Mouse (Mus musculus) thymus, postnatal 10 days (tissue): ENCODE data around the gene Wipf2.

Experiments used
- DNase-seq, 2 experiments: peaks; one replicate each; pipeline ENCODE4 v3.0.0; 2021; ENCODE audit warnings: low spot score in 2 of 2

The Wipf2 gene

DNA sequence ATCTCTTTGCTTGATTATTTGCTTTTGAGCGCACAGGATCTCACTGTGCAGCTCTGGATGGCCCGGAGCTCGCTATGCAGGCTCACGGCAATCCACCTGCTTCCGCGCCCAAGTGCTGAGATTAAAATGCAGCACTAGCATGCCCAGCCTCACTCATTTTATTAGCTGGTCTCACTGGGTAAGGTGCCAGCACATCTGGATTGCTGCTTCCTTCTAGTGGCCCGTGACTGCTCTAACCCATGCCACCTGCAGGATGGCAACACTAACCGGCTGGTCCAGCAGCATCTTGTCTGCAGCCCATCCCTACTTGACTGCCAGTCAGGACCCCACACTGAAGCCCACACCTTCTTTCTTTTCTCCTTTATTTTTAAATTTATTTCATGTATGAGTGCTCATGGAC is 9.3 kb upstream of the Wipf2 start:
- DNase-seq: no peak

DNA sequence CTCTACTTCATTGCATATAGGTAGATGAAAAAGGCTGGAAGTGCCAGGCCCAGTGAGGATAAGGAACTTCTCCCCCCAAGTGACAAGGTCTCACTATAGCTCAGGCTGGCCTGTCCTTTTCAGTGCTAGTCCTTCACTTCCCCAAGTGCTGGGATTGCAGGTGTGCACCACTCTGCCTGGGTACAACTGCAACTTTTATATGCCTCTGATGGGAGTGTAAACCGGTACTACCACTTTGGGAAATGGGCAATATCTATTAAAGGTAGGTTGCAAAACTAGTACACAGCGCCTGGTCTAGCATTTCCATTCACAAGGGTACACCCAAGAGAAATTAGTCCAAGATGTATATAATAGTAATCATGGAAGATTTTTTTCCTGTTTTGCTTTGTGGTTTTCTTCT is 8.8 kb upstream of the Wipf2 start:
- DNase-seq: no peak

DNA sequence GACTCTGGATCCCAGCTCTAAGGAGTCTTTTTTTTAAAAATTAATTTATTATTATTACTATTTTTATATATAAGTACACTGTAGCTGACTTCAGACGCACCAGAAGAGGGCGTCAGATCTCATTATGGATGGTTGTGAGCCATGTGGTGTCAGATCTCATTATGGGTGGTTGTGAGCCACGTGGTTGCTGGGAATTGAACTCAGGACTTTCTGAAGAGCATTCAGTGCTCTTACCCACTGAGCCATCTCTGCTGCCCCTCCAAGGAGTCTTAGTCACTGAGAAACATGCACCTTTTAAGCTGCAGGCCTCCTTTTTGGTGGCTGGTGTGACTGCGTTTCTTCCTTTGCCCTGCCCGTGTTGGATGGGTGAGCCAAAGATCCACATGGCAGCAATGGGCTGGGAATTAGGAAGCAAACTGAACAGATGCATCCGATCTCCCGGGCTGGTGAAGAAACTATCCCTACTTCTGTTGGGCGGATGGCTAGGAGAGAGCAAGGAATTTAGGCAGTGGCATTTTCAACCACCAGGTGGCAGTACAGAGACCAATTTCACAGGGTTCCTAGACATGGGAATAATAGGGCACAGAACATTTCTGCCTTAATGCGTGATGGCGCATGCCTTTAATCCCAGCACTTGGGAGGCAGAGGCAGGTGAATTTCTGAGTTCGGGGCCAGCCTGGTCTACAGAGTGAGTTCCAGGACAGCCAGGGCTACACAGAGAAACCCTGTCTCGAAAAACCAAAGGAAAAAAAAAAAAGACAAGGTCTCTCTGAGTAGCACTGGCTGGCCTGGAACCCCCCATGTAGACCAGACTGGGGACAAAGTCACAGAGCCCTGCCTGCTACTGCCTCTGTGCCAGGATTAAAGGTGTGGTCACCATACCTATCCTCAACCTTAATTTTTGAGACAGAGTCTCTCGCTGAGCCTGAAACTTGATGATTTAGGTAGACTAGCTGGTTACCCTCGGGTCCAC is 4.4 kb upstream of the Wipf2 start:
- peak; percentile 64 to 84 for DNase-seq

DNA sequence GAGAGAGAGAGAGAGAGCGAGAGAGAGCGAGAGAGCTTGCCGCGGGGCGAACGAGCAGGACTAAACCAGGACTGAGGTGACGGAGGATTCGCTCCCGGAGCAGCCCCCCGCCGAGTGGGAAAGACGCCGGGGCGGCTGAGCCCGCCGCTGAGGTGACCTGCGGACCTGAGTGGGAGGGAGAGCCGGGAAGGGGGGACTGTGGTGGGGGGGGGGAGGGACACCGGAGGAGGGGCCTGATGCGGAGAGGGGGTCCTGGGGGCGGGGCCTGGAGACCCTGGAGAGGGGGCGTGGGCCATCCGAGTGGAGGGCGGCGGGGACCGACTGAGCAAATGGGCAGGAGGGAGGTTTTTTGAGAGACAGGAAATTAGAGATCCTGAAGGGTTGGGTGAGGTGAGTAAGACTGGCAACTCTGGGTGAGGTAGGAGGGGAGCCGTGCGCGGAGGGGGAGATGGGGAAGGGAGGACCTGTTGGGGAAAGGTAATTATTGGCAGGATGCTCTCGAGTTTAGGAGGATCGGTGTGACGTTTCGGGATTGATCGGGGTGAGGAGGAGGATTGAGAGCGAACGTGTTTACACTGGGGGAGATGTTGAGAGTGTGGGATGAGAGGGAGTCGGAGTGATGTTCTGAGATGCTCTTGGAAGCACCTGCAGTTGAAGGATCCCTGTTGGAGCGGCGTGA is 452 bp downstream of the Wipf2 start:
- peak; percentile 60 to 62 for DNase-seq

DNA sequence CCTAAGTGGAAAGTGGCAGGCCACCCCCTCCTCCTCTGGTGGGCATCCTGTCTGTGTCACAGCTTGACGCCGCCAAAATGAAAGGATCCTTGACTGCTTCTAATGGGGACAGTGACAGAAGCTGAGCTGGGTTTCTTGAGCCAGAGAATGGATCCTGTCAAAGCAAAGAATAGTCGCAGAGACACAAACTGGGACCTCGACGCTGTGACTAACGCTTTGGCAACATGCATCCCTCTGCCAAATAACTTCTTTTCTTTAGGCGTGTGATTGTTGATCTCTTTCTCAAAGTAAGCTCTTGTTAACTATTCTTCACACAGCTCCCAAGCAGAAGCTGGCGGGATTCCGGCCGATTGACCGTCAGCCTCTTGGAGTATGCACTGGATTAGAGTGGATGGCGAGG is 3.9 kb downstream of the Wipf2 start:
- no peak for DNase-seq

DNA sequence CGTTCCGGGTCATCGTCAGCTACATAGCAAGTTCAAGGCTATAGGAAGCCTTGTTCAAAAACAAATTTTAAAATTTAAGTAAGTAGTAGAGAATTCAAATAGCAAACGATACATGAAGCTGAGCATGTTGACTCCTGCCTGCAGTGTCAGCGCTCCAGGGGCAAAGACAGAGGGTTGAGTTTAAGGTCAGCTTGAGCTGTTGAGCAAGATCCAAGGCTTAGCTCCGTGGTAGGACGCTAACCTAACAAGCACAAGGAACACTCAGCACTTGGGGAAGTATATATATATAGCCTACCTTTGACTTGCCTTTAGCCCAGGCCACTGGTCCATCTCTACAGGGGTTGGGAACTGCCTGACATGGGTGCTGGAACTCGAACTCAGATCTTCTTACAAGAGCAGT is 6.5 kb downstream of the Wipf2 start:
- no peak for DNase-seq

DNA sequence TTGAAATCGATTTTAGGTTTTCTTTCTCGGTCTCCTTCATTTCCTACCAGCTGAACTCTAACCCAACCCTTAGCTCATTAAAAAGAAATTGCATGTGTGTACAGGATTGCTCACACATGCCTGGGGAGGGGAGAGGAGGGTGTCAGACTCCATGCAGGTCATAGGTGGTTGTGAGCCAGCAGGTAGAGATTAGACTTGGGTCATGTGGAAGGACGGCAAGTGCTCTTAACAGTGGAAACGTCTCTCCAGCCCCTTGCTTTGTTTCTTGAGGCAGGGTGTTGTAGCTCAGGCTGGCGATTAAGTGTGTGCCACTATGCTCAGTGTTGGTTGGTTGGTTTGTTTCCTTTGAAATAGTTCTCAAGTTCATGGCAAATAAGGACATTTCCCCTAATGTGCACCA is 7.4 kb downstream of the Wipf2 start:
- no peak for DNase-seq

DNA sequence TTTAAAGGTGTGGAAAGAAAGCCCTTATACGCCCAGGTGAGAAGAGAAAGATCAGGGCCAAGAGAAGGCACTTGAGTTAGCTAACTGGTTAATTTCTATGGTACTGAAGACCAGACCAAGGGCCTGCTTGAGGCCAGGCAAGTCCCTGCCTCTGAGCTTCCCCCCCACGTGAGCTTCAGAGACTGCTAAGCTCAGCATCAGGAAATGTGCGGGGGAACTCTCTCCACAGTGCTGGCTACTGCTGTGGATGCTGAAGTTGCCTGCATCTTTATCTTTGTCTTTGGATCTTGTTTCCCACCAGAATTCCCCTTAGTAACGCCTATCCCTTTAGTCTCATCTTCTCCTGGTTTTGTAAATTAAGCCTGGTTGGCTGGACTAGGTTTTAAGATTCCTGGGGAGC is 8.0 kb downstream of the Wipf2 start:
- DNase-seq: no peak

DNA sequence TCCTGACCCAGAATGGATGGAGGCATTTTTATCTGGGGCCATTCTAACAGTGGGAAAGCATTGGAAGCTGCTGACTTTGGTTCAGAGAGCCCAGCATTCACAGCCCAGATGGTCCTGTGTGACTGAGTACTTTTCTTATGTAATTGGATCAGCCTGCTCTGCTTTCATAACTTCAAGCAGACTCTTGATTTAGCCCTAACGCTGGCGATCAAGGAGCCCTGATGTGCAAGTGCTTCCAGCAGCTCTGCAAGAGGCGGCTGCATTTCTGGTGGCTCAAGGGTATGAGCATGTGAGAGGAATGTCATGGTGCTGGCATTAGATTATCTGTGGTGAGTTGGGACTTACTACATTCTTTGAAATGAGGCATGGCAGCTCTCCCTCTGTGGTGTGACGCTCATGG is 8.6 kb downstream of the Wipf2 start:
- no peak for DNase-seq

DNA sequence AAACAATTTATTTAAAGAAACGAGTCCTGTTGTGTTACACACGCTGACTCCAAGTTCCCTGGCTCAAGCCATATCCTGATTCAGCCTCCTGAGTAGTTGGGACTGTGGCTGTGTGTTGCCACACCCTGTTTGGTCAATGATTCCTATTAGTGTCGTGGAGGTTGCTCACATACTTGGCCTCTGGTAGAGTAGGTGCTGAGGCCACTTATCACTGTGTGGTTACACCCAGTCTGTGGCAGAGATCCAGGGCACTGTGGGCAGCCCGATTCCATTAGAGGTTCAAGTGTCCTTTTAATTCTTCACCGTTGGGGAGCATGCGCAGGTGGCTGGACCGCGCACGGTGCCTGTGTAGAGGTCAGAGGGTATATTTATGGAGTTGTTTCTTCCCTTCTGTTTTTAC is 10.5 kb downstream of the Wipf2 start:
- DNase-seq: no peak

DNA sequence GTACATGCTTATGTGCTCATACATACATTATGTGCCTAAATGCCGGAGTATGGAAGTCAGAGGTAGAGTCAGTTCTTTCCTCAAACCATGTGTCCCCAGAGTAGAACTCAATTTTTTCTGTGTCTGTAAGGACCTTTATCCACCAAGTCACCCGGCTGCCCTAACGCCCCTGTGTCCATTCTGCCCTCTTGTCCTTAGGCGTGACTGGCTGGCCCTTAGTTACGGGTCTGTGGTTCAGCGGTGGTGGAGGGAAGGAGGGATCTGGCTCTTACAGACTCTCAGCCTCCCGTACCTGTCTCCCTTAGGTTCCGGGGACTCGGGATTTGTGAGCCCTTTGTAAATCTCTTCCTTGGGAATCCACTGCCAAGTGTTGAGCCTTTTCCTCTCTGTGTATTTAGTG is 13.6 kb downstream of the Wipf2 start:
- DNase-seq: no peak

DNA sequence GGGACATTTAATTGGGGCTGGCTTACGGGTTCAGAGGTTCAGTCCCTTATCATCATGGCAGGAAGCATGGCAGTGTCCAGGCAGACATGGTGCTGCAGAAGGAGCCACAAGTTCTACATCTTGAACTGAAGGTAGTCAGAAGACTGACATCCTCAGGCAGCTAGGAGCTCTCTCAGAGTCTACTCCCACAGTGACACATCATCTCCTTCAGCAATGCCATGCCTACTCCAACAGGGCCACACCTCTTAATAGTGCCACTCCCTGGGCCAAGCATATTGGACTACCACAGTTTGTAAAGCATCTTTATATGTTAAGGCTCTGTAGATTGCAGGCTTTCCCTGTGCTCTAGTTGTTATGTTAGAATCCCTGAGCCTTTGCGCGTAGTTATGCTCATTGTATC is 24.3 kb downstream of the Wipf2 start:
- no peak for DNase-seq

DNA sequence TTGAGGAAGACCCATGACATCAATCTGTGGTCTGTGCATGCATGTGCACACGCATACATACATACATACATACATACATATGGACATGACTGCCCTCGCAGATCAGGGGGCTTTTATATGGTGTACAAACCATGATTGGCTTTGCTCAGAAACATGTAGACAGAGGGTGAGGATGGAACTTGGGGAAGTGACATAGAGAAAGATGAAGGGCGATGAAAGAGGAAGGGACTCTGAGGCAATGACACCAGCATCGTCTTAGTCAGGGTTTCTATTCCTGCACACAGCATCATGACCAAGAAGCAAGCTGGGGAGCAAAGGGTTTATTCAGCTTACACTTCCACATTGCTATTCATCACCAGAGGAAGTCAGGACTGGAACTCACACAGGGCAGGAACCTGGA is 25.6 kb downstream of the Wipf2 start:
- DNase-seq: no peak

DNA sequence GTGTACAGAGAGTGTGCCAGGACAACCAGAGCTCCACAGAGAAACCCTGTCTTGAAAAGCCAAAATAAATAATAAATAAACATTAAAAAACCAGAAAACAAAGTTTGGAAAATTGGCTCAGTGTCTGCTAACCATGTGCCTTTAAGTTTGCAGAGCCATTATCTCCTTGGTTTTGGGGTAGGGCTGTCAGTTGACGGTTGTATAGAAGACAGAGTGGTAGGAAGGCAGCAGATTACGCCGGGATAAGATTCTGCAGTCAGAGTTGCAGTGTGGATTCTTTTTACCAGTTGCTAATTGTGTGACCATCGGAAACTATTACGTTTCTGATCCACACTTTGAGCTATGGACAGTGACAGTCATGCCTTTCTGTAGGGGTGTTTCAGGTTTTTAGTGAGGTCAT is 26.5 kb downstream of the Wipf2 start:
- DNase-seq: no peak

DNA sequence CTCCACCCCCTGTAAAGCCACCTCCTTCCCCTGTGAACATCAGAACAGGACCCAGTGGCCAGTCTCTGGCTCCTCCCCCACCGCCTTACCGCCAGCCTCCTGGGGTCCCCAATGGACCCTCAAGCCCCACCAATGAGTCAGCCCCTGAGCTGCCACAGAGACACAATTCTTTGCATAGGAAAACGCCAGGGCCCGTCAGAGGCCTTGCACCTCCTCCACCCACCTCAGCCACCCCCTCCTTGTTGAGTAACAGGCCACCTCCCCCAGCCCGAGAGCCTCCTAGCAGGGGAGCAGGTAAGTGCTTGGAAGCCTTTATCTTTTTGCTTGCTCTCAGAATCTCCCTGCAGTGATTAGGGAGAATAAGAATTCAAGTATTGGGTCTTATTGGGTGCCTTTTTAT is 29.0 kb downstream of the Wipf2 start:
- DNase-seq: no peak

DNA sequence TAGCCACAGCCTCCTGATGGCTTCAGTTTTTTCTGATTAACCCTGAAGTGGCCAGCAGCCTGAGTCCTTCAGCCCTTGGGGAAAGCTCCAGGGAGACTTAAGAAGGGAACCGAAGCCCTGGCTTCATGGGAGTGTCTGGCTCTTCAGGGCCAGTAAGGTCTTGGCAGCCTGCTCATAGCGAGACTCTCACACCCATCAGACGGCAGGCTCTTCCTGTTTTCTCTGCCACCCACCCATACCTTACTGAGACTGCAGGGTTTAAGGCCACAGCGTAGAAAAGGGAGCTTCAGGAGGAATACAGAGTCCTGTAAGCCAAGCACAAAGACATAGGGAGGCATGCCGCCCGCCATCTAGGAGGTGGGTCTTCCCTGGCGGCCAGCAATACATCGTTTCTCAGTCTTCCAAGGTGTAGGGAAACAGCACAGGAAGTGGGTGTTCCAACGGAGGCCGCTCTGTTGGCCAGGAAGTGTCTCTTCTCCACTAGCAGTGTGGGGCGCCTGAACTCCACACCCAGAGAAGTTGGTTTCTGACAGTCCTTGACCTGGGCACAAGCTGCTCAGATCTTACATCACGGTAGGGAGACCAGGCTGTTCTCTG is 37.2 kb downstream of the Wipf2 start:
- no peak for DNase-seq

DNA sequence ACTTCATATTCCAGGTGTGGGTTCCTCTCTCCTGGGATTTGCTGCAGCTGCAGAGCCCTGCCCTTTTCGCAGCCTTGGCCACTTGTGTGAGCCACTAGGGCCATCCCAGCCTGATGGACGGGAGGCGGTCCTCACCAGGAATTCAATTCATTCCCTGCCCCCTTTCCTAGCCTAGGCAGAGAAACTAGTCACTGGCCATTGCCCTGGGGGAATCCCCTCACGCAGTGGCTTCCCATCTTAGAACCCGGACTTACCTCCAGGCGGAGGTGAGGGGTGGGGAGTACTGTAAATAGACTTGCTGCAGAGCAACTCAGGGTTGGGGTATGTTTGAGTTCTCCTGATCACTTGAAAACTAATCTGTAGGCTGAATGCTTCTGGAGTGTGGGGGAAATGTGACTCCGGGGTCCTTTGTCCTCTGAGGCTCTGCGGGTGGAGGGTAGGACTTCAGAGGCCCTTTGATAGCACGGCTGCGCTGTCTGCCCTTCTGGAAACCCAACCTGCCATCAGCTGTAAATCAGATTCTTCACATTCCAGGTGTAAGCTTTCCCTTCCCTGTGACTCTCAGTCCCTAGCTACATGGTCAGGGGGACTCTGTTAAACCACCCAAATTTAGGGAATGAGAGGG is 39.3 kb downstream of the Wipf2 start:
- no peak for DNase-seq

DNA sequence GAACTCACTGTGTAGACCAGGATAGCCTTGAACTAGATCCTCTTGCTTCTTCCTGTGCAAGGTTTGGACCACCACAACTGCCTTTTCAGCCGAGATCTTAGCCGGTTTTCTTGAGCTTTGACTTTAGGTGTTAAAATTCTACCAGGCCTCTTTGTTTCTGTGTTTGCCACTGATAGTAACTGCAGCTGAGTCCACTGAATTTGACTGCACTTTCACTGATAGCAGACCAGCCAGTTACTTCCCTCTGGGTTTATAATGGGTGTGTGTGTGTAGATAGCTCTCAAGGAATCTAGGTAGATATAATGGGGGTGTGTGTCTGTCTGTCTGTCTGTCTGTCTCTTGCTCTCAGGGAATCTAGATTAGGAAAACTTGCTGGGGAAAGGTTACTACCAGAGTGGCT is 41.1 kb downstream of the Wipf2 start:
- no peak for DNase-seq

DNA sequence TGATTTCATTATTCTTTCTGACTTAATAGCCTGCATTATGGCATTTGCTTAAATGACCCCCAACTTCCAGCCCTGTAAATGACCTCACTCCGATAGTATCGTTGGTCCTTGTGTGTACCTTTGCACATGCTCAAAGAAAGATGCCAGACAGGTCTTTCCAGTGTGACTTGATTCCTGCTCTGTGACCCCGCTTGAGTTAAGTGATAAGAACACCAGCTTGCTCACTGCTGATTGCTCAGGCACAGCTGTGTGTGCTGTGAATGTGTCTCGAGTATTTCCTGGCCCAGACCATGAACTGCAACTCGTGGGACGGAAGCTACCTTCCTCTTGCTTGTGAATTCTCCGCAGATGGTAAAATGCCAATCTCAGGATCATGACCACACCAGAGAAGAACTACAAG is 41.6 kb downstream of the Wipf2 start:
- DNase-seq: no peak

DNA sequence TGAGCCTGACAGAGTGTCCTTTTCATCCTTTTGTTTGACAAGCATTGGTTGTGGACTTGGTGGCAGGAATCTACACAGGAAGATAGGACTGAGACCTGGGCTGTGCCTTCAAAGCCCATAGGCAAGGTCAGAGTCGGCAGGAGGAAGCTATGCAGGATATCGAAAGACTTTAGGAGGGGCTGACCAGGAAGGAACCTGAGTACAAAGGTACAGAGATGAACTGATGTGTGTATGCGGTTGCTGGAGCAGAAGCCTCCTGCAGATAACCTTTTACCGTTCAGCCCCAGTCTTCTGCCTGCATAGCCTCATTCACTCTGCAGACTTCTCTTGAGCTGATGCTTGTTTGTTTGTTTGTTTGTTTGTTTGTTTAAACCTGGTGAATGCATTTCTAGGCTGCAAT is 42.1 kb downstream of the Wipf2 start:
- no peak for DNase-seq

DNA sequence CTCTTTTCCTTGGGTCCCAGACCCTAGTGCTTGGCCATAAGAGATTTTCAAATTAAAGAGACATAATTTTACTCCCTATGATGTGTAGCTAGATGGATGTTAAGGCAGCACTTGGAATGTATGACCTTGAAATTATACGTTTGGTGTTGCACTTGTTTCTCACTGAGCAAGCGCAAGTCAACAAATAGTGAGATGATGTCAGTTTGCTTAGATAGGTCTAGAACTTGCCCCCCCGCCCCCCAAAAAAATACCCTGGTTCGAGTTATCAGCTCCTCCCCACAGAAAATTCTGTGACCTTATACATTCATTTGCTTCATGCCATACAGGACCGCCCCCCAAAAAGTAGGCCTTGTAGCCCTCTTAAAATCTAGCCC is 43.6 kb downstream of the Wipf2 start:
- no peak for DNase-seq

DNA sequence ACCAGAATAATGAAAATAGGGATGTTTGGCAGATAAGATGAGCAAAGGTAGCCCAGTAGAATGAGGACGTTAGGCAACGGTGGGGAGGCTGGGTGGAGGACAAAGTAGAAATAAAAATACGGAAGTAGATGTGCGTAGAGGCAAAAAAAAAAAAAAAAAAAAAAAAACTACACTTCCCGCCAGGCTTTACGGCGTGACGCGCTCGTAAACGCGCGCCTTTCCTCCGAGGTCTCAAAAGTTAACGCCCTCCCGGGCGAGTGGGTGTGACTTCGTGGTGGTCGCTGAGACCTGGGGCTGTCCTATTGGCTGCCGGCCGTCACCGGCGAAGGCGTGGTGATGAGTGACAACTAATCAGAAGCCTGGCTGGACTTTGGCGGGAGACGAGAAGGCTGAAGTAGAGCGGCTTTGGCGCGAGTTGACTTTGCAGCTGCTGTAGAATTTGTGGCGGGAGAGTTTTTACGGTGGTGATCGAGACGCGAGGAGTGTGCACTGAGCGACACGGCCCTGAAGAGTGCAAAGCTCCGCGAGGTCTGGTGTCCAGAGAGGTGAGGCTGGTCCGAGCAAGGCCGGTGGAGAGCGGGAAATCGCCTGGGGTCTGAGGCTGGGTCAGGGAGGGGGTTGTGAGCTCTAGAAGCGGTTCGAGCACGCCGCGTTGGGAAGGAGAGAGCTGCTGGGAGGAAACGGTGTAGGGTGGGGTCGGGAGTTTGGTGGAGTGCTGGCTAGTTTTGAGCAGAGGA is 44.2 kb downstream of the Wipf2 start, which contains the start of gene Cdc6:
Cdc6 (plus strand) TSS at position 365 of the 737 bp plus-strand sequence.
- peak; percentile 93 to 96 for DNase-seq
